Mouse (Mus musculus) left cerebral cortex, adult 11 months (tissue): ENCODE data around the gene Kdf1.

Source experiments
- DNase-seq: peaks from one replicate; pipeline ENCODE4 v3.0.0; 2022; ENCODE audit warnings: low spot score

Gene Kdf1

GRCm38 (mm10) chr4:133518601-133519368, at the start of gene Kdf1:
Gene Kdf1, plus strand, starts transcription at chr4:133518963.
- DNase-seq, result no peak

- DNase-seq, result no peak
Measured at GRCm38 (mm10) chr4:133469122-133469521, 49.6 kb upstream of the Kdf1 start.

GRCm38 (mm10) chr4:133471135-133471821, 47.5 kb upstream of the Kdf1 start:
- DNase-seq, result no peak

- DNase-seq, result no peak
Measured at GRCm38 (mm10) chr4:133473833-133474232, 44.9 kb upstream of the Kdf1 start.

GRCm38 (mm10) chr4:133479458-133480184, 39.1 kb upstream of the Kdf1 start, which contains the start of gene Tent5b:
Gene Tent5b, plus strand, starts transcription at chr4:133480132.
- DNase-seq, result peak; percentile 97

GRCm38 (mm10) chr4:133480185-133480537, 38.6 kb upstream of the Kdf1 start:
- DNase-seq, result no peak

GRCm38 (mm10) chr4:133480754-133481153, 38.0 kb upstream of the Kdf1 start:
- DNase-seq, result no peak

- no peak for DNase-seq
Measured at GRCm38 (mm10) chr4:133481488-133481887, 37.3 kb upstream of the Kdf1 start.

- no peak for DNase-seq
Measured at GRCm38 (mm10) chr4:133482479-133482878, 36.3 kb upstream of the Kdf1 start.

GRCm38 (mm10) chr4:133484266-133485025, 34.3 kb upstream of the Kdf1 start:
- no peak for DNase-seq

- DNase-seq, result no peak
Measured at GRCm38 (mm10) chr4:133485691-133486425, 32.9 kb upstream of the Kdf1 start.

- no peak for DNase-seq
Measured at GRCm38 (mm10) chr4:133486673-133487357, 31.9 kb upstream of the Kdf1 start.

- DNase-seq, result no peak
Measured at GRCm38 (mm10) chr4:133488619-133489392, 30.0 kb upstream of the Kdf1 start.

GRCm38 (mm10) chr4:133489489-133490245, 29.1 kb upstream of the Kdf1 start:
- no peak for DNase-seq

GRCm38 (mm10) chr4:133491800-133492199, 27.0 kb upstream of the Kdf1 start:
- DNase-seq, result no peak

- no peak for DNase-seq
Measured at GRCm38 (mm10) chr4:133493895-133494294, 24.9 kb upstream of the Kdf1 start.

- peak; percentile 57 for DNase-seq
Measured at GRCm38 (mm10) chr4:133494432-133494831, 24.3 kb upstream of the Kdf1 start.

GRCm38 (mm10) chr4:133494867-133495266, 23.9 kb upstream of the Kdf1 start:
- DNase-seq, result no peak

GRCm38 (mm10) chr4:133495711-133496110, 23.1 kb upstream of the Kdf1 start:
- no peak for DNase-seq
